Mouse (Mus musculus) CH12F3 (cell line): ENCODE data around the gene Emc9.

Experiments
- in situ Hi-C: fragments of 300-500 bp; cut with MboI; formaldehyde crosslinking; loops from 2 replicates; pipeline ENCODE4 v1.14.3; 2020; ENCODE audit warnings: low sequenced_read_pairs

Gene Emc9

DNA sequence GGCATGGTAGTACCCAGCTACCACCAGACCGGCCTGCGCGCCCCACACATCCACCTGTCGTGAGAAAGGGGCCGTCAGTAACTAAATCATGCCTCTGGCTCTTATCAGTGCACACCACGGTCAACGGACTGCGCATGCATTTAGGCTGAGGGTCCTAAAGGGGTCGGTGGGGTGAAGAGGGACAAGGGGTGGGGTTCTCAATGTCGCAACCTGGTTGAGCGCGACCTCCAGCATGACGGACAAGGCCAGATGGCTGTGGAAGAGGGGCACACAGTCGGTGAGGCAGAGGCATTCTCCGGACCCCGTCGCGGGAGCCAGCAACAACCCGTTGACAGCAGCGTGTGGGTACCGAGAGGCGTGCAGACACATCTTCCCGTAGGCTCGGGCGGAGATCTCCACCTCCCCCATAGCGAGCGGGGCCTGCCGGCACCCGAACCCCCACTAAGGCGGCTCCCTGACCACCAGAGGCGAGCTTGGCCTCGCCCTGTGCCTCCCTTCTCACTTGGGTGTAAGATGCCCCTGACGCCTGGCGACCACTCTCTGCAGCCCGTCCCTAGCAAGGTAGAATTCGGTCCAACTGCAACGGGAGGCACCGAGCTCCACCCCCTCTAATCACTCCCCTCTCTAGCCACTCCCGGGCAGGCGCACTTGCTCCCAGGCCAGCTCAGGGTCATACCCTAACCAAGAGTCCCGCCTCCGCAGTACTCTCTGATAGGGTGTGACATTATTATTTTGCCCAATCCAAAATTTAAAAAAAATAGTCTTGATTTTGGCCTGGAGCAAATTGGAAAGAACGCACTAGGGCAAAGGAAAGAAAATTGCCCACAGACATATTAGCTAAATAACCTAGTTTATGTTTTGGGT is at the start of gene Emc9:
Gene Emc9 (minus strand): TSS at position 601 of the 864 bp plus-strand sequence.
- in situ Hi-C loops, result no loop called here

DNA sequence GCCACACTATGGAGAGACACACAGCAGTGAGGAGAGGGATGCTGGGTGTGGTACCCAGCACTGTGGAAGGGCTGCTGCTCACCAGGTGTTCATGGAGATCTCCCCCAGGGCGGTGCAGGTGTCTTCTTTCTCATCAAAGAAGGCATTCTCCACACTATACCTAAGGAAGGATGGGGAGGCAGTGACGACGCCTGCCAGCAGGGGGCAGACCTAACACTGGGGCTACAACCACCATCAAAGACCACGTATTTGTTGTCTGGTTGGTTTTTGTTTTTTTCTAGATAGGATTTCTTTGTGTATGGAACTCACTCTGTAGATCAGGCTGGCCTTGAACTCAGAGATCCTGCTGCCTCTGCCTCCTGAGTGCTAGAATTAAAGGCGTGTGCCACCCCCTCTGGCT is 44.2 kb upstream of the Emc9 start:
- in situ Hi-C loops, result no loop called here

DNA sequence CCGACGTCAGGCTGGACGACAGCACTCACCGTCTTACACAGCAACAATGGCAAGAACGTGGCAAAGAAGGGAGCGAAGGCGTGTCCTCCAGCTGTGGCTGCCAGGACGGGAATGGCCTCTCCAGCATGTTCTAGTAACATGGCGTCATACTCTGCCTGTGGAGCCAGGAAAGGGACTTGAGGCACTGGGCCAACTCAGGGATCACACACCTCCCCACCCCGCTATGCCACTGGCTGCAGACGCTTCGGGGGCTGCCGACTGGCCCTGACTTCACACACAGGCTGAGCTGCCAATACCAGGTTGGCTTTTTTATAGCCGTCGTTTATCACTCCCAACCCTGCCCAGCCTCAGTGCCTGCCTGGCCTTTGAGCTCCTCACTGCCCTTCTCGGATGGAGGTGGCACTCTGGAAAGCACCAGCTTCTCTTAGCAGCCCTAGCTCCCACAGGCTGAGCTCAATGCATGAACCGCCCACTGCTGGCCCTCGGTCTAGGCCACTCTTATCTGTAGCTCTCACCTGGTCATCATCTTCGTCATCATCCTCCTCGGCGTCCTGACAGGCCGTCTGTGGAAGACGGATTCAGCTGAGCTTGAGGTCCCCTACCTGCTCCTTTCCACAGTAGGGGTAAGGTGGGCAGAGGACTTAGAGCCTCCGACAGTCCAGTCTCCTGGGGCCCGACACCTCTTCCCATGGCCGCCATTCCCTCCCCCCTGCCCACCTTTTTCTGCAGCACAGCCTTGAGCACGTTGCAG is 43.1 kb upstream of the Emc9 start:
- in situ Hi-C loops, result no loop called here

DNA sequence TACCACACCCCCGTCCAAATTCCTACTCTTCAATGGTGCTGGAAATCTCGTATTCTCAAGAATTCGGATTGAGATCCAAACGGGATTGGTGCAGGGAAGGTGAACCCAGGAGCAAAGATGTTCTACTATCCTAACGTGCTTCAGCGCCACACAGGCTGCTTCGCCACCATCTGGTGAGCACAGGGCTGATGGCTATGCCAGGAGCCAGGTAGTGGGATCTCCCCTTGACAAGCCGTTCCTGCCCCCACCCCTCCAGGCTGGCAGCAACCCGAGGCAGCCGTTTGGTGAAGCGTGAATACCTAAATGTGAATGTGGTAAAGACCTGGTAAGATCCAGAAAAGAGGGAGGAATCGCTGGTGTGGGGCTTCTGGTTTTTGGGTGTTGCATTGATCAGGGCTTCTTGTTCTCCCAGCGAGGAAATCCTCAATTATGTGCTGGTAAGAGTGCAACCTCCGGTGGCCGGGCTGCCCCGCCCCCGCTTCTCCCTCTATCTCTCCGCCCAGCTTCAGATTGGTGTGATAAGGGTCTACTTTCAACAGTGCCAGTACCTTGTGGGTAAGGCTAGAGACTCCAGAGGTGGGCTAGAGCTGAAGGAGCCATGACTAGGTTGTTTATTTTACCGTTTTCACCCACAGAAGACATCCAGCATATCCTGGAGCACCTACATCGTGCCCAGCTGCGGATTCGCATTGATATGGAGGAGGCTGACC is 33.5 kb upstream of the Emc9 start:
- in situ Hi-C loops, result no loop called here

DNA sequence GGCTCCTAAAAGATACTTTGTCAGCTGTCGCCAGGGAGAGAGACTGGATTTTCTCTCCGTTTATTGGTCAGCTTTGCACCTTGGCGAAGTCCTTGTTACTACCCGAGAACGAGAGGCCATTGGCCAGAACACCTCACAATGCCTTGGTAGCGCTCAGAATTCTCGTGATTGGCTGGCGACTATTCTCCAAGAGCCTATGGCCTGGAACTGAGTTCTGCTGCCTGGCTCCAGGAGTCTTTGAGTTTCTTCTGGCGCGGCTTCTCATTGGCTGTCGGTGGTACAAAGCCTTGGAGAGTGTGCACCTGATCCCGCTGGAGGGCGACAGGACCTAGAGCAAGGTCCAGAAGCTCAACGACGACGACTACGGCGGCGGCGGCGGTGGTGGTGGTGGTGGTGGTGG is 32.7 kb upstream of the Emc9 start, which contains the start of gene Rec8:
Gene Rec8 (plus strand): TSS at position 216 of the 400 bp plus-strand sequence.
- in situ Hi-C loops, result no loop called here

DNA sequence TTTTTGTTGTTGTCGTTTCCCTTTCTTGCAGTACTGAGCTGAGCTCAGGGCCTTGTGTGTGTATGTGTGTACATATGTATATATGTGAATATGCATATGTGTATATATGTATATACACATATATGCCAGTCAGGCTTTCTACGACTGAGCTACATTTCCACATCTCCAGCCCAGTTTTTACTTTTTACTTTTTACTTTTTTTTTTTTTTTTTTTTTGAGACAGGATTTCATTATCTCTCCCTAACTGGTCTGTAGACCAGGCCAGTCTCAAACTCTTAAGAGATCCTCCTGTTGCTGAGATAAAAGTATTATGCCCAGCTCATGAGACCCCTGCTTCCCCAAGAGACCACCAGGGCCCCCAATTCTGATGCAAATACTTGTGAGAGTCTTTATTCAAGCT is 31.7 kb upstream of the Emc9 start:
- in situ Hi-C loops, result no loop called here

DNA sequence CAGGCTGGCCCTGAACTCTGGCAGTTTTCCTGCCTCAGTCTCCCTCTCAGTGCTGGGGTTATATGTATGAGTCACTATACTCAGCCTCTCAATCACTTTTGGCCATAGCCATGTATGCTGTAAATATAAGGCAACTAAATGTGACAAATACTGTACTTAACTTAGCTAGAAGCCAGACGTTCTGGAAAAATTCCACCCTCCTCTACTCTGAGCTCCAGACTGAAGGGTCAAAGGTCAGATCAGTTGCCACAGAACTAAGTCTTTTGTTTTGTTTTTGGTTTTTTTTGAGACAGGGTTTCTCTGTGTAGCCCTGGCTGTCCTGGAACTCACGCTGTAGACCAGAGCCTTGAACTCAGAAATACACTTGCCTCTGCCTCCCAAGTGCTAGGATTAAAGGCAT is 30.8 kb upstream of the Emc9 start:
- in situ Hi-C loops, result no loop called here

DNA sequence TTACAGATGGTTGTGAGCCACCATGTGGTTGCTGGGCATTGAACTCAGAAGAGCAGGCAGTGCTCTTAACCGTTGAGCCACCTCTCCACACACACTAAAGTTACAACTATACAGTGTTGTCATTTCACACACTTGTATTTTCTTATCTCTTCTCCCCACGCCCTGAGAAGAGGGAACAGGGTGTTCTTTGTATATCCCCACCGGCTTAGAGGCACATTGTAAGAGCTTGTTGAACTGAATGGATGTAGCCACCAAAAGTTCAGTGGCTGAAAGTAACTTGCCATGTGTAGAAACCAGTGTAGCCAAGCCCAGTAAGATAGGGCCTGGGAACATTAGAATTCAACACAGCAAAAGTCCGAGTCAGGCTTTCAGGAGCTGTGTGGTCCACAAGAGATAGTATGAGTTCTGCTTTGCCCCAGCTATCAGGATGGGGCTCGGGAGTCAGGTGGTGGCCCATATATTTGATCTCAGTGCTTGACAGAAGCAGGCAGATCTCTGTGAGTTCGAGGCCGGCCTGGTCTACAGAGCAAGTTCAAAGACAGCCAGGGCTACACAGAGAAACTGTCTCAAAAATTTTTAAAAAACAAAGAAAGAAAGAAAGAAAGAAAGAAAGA is 29.6 kb upstream of the Emc9 start:
- in situ Hi-C loops, result no loop called here

DNA sequence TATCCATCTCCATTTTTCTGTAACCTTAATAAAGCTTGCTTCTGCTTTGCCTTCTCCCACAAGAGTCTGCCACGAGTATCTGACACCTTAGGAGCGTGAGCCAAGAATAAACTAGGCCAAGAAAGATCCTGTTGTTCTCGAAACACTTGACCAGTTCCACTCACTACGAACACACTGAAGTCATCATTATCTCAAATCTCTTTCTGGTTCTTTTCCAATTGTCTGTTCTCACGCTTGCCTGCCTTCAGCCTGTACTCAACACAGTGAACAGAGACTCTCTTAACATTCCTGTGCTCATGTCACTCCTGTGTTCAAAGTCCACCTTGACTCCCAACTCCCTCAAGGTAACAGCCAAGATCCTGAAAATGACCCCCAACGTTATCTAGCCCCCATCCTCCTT is 28.2 kb upstream of the Emc9 start:
- in situ Hi-C loops, result no loop called here

DNA sequence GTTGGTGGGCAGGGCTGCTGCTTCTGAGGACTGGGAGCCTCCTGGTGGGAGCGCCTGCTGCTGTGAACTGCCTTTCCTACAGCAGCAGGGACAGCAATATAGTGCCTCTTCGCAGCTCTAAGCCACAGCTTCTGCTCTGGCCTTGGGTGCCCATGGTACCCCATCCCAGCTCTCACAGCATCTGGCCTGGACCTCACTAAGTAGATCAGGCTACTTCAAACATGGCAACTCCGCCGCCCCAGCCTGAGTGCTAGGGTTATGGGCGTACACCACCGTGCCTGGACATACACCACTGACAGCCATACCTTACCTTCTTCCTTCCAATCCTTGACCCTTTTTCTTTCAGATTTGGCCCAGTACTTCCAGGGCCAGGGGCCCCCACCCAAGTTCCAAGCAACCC is 23.2 kb upstream of the Emc9 start:
- in situ Hi-C loops, result no loop called here

DNA sequence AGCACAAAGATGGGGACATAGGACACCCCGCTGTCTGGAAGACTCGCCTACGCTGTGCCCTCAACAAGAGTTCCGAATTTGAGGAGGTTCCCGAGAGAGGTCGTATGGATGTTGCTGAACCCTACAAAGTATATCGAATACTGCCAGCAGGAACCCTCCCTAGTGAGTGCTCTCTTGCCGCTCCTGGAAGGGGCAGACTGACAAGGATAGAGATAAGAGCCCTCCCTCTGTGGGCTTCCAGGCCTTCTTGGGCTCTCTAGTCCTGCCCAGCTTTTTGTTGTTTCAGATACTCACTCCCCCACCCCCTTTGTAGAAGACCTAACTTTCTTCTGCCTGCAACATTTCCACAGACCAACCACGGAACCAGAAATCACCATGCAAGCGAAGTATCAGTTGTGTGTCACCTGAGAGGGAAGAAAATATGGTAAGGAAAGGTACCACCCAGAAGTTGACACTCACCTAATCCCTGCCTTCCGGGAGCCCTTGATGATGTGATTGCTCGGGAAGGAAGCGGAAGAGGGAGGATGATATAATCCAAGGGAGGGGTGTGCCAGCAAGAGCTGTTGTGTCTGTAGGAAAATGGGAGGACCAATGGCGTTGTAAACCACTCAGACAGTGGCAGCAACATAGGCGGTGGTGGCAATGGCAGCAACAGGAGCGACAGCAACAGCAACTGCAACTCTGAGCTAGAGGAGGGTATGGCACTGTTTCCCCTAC is 20.8 kb upstream of the Emc9 start:
- in situ Hi-C loops, result no loop called here

DNA sequence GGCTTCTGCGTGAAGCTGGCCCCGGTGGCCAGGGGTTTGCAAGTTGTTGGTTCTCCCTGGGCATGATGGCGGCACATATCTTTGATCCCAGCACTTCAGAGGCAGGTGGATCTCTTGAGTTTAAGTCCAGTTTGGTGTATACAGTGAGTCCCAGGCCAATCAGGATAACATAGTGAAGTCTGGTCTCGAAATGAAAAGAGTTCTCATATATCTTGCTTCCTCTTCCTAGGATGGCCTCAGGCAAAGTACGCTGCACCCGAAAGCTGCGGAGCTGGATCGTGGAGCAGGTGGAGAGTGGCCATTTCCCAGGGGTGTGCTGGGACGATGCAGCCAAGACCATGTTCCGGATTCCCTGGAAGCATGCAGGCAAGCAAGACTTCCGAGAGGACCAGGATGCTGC is 19.7 kb upstream of the Emc9 start:
- in situ Hi-C loops, result no loop called here

DNA sequence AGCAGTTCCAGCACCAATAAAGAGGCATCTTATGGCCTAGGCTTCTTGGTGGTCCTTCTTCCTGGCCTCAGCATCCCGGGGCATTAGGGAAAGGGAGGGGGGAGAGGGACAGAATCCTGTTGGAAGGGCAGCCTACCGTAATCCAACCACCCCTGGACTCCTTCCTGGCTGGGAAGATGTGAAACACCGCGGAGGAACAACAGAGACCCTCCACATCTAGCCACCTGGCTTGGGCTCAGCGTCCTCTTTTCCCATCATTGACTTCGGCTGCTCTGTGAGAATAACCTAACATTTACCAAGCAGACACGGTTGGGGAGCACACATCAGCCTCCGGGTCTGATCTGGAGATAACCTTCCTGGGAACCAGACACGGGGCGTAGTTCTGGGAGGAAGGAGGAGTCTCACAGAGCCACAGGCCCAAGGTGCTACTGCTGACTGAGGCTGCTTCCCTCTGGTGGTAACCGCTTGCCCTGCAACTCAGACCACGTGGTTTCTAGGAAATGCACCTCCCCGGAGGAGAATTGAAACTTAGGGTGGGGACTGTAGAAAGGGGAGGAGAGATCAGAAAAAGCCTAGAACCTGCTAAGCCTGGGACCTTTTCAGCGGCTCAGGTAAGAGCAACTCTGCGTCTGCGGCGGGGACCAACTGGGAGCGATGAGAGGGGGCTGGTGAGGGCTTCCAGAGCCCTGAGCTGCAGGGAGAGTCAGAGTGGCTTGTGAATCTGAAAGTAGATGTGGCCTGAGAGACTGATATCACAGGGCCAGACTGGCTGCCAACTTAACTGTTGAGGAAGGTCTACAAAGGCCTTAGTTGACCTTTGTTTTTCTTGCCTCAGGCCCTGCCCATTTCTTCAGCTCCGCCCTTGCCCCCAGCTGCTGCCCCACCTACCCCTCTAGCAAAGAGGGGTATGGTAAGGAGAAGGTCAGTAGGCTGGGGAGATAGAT is 18.8 kb upstream of the Emc9 start:
- in situ Hi-C loops, result no loop called here

DNA sequence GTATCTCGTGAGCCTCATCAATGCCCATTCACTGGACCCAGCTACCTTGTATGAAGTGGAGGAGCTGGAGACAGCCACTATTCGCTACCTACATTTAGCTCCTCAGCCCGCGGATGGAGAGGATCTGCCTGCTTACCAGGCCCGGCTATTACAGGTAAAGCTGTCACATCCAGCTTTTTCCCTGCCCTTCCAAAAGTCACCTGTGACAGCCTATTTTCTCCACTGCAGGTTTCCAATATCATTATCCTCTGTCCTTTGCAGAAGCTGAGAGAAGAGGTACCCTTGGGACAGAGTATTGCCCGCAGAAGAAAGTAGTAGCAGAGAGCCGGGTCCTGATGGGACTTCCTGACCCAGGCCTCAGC is 18.1 kb upstream of the Emc9 start, which contains the start of gene Irf9:
Gene Irf9 (plus strand): TSS at position 301 of the 362 bp plus-strand sequence.
- in situ Hi-C loops, result no loop called here

DNA sequence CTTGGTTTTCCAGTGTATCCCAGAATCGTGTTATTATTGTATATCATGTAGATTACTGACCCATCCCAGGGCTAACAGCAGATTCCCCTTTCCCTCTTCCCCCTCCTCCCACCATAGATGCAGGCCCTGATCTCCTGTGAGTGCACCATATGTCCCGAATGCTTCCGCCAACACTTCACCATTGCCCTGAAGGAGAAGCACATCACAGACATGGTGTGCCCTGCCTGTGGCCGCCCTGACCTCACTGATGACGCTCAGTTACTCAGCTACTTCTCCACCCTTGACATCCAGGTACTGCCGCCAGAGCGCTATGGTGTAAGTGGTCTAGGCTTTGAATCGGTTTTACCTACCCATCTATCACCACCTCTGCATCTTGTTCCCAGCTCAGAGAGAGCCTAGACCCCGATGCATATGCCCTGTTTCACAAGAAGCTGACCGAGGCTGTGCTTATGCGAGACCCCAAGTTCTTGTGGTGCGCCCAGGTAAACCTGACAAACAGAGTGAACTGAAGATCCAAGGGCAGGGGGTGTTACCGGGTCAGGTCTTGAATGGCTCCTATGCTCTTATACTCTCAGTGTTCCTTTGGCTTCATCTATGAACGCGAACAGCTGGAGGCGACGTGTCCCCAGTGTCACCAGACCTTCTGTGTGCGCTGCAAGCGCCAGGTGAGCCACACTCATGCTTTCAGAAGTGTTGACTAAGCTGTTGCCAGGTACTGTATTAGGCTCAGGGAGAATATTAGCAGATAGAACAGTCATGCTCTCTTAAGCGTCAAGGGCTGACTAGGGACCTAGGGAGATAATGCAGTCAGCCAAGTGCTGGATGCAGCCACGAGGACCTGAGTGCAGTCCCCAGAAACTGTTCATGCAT is 13.7 kb upstream of the Emc9 start:
- in situ Hi-C loops, result no loop called here

DNA sequence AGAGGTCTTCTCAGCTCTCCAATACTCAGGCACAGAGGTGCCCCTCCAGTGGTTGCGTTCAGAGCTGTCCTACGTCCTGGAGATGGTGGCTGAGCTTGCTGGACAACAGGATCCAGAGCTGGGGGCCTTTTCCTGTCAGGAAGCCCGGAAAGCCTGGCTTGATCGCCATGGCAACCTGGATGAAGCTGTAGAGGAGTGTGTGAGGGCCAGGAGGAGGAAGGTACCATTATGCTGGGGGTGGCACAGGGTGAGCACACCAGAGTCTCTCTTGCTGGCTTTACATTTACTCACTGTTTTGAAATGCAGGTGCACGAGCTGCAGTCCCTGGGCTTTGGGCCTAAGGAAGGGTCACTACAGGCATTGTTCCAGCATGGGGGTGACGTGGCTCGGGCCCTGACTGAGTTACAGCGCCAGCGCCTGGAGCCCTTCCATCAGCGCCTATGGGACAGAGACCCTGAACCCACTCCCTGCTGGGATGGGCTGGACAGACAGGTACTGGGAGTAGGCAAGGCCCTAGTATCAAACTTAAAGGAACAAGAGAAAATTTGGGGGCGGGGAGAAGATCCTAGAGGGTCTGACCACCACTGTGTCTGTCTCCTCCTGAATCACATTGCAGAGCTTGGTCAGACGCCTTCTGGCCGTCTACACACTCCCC is 11.1 kb upstream of the Emc9 start:
- in situ Hi-C loops, result no loop called here

DNA sequence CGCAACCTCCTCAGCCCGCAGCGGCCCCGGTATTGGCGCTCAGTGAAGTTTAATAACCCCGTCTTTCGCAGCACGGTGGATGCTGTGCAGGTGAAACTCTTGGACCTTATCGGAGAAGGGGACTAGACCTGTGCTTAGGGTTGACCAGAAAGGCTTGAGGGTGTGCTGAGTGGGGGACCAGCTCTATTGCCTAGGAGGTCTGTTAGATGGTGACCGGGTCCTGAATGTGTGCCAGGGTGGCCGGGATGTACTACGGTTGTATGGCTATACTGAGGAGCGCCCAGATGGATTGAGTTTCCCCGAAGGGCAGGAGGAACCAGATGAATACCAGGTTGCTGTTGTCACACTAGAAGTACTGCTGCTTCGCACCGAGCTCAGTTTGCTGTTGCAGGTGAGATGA is 7.1 kb upstream of the Emc9 start:
- in situ Hi-C loops, result no loop called here

DNA sequence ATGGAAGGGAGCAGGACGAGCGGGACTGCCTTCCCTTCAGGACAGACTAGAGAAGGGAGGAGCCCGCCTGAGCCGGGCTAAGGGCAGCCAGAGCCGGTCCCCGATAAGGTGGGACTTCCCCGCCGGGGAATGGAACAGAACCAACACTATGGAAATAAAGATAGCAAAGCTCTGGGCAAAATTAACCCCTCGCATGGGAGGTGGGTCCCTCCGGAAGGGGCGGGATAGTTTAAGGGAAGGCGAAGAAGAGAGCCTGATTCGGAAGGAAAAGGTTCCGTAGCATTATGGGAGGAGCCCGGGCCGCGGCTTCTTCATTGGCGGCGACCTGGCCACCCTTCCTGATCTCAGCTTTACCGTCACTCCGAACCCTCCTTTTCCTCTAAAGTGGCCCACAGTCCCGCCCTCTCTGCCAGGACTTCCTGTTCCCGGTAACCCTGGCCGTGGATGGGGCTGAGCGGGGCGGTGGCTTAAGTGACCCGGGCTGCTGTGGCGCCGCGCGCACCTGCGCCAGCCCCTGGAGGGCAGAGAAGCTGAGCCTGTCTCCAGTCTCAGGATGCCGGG is 6.3 kb upstream of the Emc9 start, which contains the start of gene Rnf31:
Gene Rnf31 (plus strand): TSS at position 378 of the 561 bp plus-strand sequence.
- in situ Hi-C loops, result no loop called here
